Mouse (Mus musculus) liver, postnatal 0 days (tissue): Measurements from ENCODE around the gene Catsperg1. TPM values are rescaled to one million over a fixed set of nuclear protein-coding genes. Genes with fewer than 3 reads are reported as not detected.

Source experiments
- ATAC-seq: fragments of 200-750 bp; cut with Nextera tagmentation; 2 replicates; pipeline ENCODE4 v1.8.0; 2017; ENCODE audit warnings: mild to moderate bottlenecking, moderate library complexity
- DNase-seq: peaks from one replicate; pipeline ENCODE4 v3.0.0-alpha.2; 2016
- H3K27ac ChIP-seq: fragments of 300-500 bp; sonication (generic); 2 replicates; pipeline ENCODE4 v1.5.1; 2014; ENCODE audit warnings: antibody characterized with exemption, moderate library complexity, mild to moderate bottlenecking, low read depth
- H3K27me3 ChIP-seq: fragments of 300-500 bp; sonication (generic); 2 replicates; pipeline ENCODE4 v1.6.1; 2014; ENCODE audit warnings: low read length, control low read depth, mixed read lengths; ENCODE audit not compliant: insufficient read depth
- H3K36me3 ChIP-seq: fragments of 300-500 bp; sonication (generic); replicated peaks from 2 replicates; pipeline ENCODE4 v1.6.1; 2014; ENCODE audit warnings: mild to moderate bottlenecking, control low read depth, low read length, moderate library complexity, mixed read lengths; ENCODE audit not compliant: insufficient read depth
- H3K4me1 ChIP-seq: fragments of 300-500 bp; sonication (generic); 2 replicates; pipeline ENCODE4 v1.6.1; 2014; ENCODE audit warnings: antibody characterized with exemption, mild to moderate bottlenecking, control low read depth; ENCODE audit not compliant: insufficient read depth
- H3K4me2 ChIP-seq: fragments of 300-500 bp; sonication (generic); 2 replicates; pipeline ENCODE4 v1.6.1; 2014; ENCODE audit warnings: low read depth, mild to moderate bottlenecking, low read length, moderate library complexity, mixed read lengths
- H3K4me3 ChIP-seq: fragments of 300-500 bp; sonication (generic); 2 replicates; pipeline ENCODE4 v1.5.1; 2014; ENCODE audit warnings: low read depth, low read length
- H3K9ac ChIP-seq: fragments of 300-500 bp; sonication (generic); replicated peaks from 2 replicates; pipeline ENCODE4 v1.6.1; 2014; ENCODE audit warnings: mild to moderate bottlenecking, moderate library complexity
- H3K9me3 ChIP-seq: fragments of 300-500 bp; sonication (generic); 2 replicates; pipeline ENCODE4 v1.6.1; 2016; ENCODE audit warnings: mild to moderate bottlenecking, control low read depth, low read length, mixed read lengths
- CTCF ChIP-seq: sonication (generic); IDR thresholded peaks from 2 replicates; pipeline ENCODE4 v1.5.1; 2016; ENCODE audit warnings: antibody characterized with exemption, low read depth
- EP300 ChIP-seq: IDR thresholded peaks from 2 replicates; pipeline ENCODE4 v1.6.1; 2016; ENCODE audit warnings: antibody characterized with exemption, low read depth, mild to moderate bottlenecking
- WGBS: fragments of 180-500 bp; shearing (Covaris S2); extraction: QIAGEN DNeasy Blood & Tissue Kit; methylation state at CpG from one replicate; pipeline ENCODE4 v1.1.7; 2014; ENCODE audit not compliant: insufficient replicate concordance; 5-methylcytosine and 5-hydroxymethylcytosine counted together
- polyA plus RNA-seq: library from polyadenylated mRNA; unstranded; fragments of >200 nt; fragmentation: Nextera tagmentation; extraction: Ambion mirVana; gene quantifications from 2 replicates; pipeline ENCODE4 v1.2.1, GENCODE M21; 2015

Catsperg1 gene
- polyA plus RNA-seq, 1 experiment from 2014 or later = 0.09 TPM

- Histone ChIP-seq H3K9me3 (no peaks in the 10 kb centered on the region), H3K27me3 (no peaks in the 10 kb centered on the region), H3K4me3 (no peak overlapping the region), H3K36me3 (peaks cover 39% of the 10 kb centered on the region), H3K4me2 (no peak overlapping the region), H3K27ac (no peak overlapping the region), H3K4me1 (peaks cover 16% of the 10 kb centered on the region), H3K9ac (no peak overlapping the region)
- TF ChIP-seq EP300 (no peak), CTCF (peak; percentile 45)
- DNase-seq (no peak), ATAC-seq (no peak)
- WGBS = 89% methylated on average over 4 of the region's 4 CpGs
Observed at GRCm38 (mm10) chr7:29178106-29178505, 35.7 kb downstream of the Catsperg1 start.

GRCm38 (mm10) chr7:29172390-29173016 is 41.3 kb downstream of the Catsperg1 start:
- no peak overlapping the region for H3K9ac ChIP-seq
- 59% methylated on average over 29 of the region's 32 CpGs for WGBS
- TF ChIP-seq EP300 = no peak
- no peak for TF ChIP-seq CTCF
- no peak overlapping the region for H3K27ac ChIP-seq
- H3K27me3 ChIP-seq = peaks cover 48% of the 10 kb centered on the region
- no peak for ATAC-seq
- no peaks in the 10 kb centered on the region for H3K9me3 ChIP-seq
- no peak overlapping the region for H3K4me2 ChIP-seq
- peaks cover 36% of the 10 kb centered on the region for H3K36me3 ChIP-seq
- H3K4me3 ChIP-seq = no peak overlapping the region
- peaks cover 27% of the 10 kb centered on the region for H3K4me1 ChIP-seq
- DNase-seq = no peak

- peak overlapping the region; percentile 84 for H3K4me2 ChIP-seq
- H3K9me3 ChIP-seq = no peaks in the 10 kb centered on the region
- no peak for TF ChIP-seq CTCF
- no peak for TF ChIP-seq EP300
- H3K27ac ChIP-seq = no peak overlapping the region
- peak overlapping the region; percentile 27 for H3K9ac ChIP-seq
- H3K4me1 ChIP-seq = peaks cover 27% of the 10 kb centered on the region
- H3K4me3 ChIP-seq = peak overlapping the region; percentile 54
- ATAC-seq (no peak), DNase-seq (no peak)
- H3K36me3 ChIP-seq = peaks cover 30% of the 10 kb centered on the region
- WGBS = 7% methylated on average over 33 of the region's 34 CpGs
- H3K27me3 ChIP-seq = peaks cover 48% of the 10 kb centered on the region
Observed at GRCm38 (mm10) chr7:29171562-29172097, 42.2 kb downstream of the Catsperg1 start.

GRCm38 (mm10) chr7:29170755-29171561 is 42.9 kb downstream of the Catsperg1 start:
- H3K27ac ChIP-seq = no peak overlapping the region
- H3K36me3 ChIP-seq = peaks cover 26% of the 10 kb centered on the region
- peak overlapping the region; percentile 84 for H3K4me2 ChIP-seq
- under 1% methylated on average over 37 of the region's 43 CpGs for WGBS
- ATAC-seq (peak; percentile 5), DNase-seq (peak; percentile 53)
- no peaks in the 10 kb centered on the region for H3K9me3 ChIP-seq
- peak overlapping the region; percentile 54 for H3K4me3 ChIP-seq
- peaks cover 48% of the 10 kb centered on the region for H3K27me3 ChIP-seq
- peaks cover 27% of the 10 kb centered on the region for H3K4me1 ChIP-seq
- TF ChIP-seq EP300 (no peak), CTCF (no peak)
- peak overlapping the region; percentile 46 for H3K9ac ChIP-seq

- H3K9me3 ChIP-seq = no peaks in the 10 kb centered on the region
- H3K27ac ChIP-seq = no peak within 1 kb of the TSS
- WGBS = under 1% methylated on average over 30 of the region's 30 CpGs
- H3K36me3 ChIP-seq = peaks cover 18% of the 10 kb centered on the region
- TF ChIP-seq CTCF (no peak), EP300 (no peak)
- H3K4me1 ChIP-seq = peaks cover 27% of the 10 kb centered on the region
- H3K9ac ChIP-seq = peak within 1 kb of the TSS; percentile 46
- DNase-seq (peak; percentile 75), ATAC-seq (peak; percentile 51)
- H3K4me3 ChIP-seq = peak within 1 kb of the TSS; percentile 54
- H3K27me3 ChIP-seq = peaks cover 48% of the 10 kb centered on the region
- H3K4me2 ChIP-seq = peak within 1 kb of the TSS; percentile 84
Observed at GRCm38 (mm10) chr7:29170066-29170754, 43.6 kb downstream of the Catsperg1 start, which contains the start of the genes Ggn and Spred3. TSS of gene Ggn (plus strand) at chr7:29170210. TSS of gene Spred3 (minus strand) at chr7:29170411.
